Mouse (Mus musculus): Measurements from ENCODE around the gene Bicd1.

DNA sequence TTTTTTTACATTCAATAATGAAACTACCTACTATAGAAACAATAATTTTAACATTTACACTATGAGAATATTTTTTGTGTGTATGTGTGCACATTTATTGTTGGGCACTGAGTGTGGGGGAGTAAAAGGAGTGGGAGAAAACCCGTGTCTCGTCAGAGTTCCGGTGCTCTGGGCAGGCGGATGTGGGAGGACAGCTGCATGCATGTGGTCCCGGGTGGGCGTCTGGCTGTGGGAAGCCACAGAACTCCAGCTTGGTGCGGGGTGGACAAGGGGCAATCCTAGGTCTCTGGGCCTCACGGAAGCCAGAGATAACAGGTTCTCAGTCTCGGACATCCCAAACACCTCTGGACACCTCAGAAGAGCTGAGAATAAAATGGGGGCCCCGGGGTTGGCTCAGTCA is 37.2 kb downstream of the Bicd1 start:
- TF ChIP-seq POLR2A (IDR thresholded peaks at IDR 0.05; ENCODE audit: low read depth, low read length), result no peak
- no peak for TF ChIP-seq CTCF (IDR thresholded peaks at IDR 0.05; ENCODE audit: extremely low read depth, insufficient read depth, insufficient read length, insufficient replicate concordance)
